Mouse (Mus musculus): ENCODE measurements around the gene Vpreb1.
"Not testable (repeated sequence)": the region's sequence is repeated elsewhere in the genome, so short reads cannot be mapped to it uniquely, and the experiment has no call there.

Vpreb1 gene

DNA sequence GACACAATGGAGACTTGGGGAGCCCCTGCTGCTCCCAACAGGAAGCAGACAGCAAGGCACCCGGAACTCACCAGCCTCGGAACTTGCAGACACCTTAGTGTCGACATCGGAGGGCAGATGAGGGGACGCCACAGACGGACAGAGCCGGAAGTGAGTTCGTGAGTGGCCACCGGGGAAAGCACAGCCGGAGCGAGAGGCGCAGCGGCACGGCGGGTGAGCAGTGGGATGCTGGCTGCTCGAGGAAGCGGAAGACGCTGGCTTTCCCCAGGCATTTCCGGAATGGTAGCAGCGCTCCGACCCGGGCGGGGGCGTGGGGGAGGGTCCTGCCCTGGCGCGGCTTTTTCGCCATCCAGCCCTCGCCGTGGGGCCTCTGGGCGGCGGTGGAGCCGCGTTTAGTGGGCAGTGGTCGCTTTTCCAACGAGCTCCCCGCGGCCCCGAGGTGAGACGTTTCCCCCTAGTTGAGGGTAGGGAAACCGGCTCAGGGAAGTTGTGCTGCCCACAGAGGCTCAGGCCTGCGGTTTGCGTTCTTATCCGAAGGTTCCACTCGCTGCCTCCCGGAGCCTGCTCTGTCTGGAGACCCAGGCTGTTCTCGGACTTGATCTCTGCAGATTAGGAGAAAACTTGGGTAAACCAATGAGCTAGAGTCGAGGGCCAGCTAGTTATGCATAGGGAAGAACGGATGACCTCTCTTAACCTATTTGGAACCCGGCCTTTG is at the start of gene Vpreb1, which contains the start of gene Top3b:
Vpreb1 (minus strand) TSS at position 227 of the 715 bp plus-strand sequence.
Top3b (plus strand) TSS at position 120 of the 715 bp plus-strand sequence.
- peak; percentile 97 for DNase-seq (ENCODE audit: low read depth)

DNA sequence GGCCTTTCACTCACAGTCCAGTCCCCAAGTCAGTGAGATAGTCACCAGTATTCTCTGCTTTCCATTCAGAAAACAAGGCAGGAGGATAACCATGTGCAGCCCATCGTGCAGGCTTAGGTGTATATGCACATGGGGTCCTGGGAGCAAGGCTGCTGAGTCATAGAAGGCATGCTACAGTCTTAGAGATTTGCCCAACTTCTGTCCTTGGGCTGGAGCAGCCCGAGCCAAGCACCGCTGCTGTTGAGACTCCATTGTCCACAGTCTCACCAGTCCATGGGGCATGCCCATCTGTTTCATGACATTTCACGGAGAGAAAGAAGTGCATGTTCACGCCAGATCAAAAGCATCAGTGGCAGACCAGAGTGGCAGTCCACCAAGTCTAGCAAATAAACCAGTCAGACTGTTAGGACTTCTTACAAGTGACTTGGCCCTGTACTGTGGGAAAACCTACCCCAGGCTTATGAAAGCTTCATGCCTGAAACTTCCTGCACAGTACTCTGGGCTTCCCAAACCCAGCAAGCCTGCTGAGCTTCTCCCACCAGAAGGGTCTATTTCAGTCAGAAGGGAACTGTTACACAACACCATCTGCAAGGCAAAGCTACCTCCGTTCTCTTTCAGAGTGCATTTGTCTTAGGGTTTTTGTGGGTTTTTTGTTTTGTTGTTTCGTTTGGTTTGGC is 47.9 kb upstream of the Vpreb1 start:
- DNase-seq (ENCODE audit: low read depth), result no peak

DNA sequence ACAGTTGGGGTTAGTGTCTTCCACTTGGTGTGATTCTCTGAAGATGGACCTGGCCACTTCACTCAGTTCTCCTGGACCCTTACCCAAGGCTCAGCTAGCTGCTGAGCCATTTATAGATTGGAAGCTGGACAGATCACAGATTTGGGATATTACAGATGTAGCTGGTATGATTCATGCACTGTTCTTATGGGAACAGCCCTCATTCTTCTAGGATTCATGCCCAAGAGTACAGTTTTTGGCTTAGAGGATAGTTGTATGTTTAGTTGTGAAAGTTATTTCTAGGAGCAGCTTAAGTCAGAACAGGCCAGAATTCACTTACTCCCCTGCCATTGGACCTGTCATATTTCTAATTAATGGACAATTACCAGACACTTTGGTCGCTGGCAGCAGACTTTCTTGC is 42.8 kb upstream of the Vpreb1 start:
- DNase-seq (ENCODE audit: low read depth), result peak; percentile 66

DNA sequence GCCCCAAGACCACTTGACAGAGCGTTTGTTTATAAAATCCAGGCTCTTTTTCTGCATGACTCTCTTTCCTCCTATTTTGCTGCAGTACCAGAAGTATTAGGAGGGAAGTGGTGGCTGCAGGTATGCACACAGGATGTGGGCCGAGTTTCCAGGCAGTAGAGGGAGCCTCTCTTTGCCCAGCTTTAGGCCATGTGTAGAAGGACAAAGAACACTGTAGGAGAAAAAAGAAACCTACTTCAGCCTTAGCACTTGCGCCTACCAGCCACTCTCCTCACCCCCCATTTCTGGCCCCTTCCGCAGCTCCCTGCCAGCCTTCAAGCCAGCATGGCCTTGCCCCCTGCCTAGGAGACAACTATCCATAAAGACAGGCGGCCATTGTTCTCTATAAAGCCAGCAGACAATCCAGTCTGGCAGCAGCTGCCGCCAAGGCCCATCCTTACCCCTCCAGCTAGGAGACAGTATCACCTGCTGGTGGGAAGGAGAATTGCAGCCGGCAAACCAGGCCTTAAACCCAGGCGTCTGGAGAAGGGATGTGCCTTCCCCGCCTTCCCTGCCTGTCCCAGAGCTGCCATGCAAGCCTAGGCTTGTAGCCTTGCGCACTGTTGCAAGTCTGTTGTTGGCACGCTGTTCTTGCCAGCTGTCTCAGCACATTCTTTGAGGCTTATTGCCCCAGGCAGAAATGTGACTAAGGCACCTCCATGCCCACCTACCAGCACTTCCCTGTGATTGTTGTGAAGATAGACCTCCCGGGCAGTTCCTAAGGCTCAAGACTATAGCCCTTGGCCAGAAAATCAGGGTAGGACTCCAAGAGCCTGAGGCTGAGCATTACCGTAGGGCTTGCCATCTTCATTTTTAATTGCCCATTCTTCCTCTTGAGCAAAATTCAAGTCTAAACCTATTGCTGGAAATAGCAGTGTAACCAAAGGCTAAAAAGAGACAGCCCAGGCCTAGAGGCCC is 41.3 kb upstream of the Vpreb1 start:
- peak; percentile 83 for DNase-seq (ENCODE audit: low read depth)

DNA sequence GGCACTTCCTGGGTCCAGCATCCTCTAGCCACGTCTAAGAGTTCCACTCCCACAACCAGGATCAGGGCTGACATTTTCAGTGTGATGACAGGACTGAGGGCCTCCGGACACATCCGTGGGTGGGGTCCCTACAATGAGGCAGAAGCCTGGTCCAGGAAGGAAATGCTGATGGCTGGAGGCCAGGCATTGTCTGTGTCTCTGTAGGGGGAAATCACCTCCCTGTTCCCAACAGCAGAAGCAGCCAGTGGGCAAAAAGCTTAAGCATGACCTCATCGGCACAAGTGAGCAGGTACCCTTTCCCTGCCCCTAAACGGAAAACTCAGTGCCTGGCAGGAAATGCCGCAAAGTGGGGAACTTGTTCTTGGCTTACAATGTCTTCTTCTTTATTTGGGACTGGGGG is 37.2 kb upstream of the Vpreb1 start:
- no peak for DNase-seq (ENCODE audit: low read depth)

DNA sequence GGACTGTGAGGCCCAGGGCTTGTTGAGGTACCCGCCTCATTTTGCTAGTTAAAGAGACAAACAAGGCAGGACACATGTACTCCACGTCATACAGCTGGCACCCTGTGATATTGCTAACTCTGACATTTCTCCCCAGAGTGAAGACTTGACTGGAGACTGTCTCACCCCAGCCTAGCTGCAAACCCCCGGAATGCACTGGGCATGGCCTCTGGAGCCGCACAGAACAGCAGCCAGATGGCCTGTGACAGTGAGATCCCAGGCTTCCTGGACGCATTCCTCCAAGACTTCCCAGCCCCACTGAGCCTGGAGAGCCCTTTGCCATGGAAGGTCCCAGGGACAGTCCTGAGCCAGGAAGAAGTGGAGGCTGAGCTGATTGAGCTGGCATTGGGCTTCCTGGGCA is 32.5 kb upstream of the Vpreb1 start:
- no peak for DNase-seq (ENCODE audit: low read depth)

DNA sequence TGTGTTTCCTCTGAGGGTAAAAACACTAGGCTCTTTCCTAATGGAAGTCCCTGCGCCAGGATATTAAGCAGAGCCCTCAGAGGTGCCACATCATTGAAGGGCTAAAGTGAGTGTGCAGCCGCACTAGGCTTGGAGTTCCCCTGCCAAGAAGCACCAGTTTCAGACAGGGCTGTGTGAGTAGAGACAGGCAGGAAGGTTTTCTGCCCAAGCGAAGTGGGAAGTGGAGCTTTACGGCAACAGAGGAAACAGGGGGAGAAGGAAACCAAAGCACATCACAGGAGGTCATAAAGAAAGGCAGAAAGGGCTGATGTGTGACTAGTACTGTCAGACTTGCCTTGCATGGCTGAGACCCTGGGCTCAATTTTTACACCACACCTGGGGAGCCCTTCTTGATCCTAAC is 31.7 kb upstream of the Vpreb1 start:
- no peak for DNase-seq (ENCODE audit: low read depth)

DNA sequence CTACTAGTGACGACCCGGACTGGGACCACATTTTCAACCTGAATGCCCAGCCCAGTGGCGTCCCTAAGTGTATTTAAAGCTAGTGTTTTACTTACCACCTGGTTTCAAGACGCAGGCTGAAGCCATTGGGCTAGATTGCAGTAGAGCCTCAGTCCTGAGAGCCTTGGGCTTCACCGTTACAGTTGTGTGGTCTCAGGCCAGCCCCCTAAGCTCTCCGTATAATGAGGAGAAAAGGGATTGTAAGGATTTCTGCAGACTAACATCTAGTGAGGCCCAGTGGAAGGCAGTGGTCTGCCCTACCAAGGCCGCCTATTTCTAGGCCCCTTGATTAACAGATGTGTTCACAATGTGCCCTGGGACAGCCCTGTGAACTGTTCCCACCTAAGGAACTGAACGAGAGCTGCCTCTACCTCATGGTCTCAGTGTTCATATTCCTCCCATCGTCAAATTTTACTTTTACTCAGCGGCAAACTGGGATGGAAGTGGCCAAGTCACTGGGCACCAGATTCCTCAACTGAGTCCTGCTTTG is 26.5 kb upstream of the Vpreb1 start:
- no peak for DNase-seq (ENCODE audit: low read depth)

DNA sequence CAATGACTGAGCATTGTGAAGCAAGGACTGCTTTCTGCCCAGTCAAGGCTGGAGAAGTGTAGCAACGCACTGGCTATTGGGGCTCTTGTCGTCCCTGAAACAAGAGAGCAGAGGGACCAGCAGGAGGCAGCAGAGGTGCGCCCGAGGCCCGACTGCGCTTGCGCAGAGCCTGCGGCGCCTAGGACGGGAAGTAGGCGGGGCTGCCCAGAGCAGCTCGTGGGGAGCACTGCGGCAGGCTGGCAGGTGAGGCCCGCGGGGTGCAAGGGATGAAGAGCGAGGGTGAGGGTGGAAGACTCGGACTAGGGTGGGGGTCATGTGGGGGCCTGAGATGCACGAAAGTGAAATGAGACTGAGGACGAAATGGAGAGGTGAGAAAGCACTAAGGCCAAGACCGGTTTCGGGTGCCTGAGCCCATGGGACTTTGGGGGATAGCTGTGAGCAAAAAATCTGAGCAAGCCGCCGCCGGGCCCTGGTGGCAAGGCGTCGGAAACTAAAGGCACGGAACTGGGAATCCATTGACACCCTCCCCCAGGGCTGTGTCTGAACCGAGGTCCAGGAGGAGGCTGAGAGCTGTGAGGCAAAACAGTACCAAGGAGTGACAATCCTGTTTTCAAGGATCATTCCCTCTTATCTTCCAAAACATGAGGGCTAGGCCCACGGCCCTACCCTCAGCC is 25.9 kb upstream of the Vpreb1 start, which contains the start of gene Ppm1f:
Ppm1f (plus strand) TSS at position 88 of the 674 bp plus-strand sequence.
- DNase-seq (ENCODE audit: low read depth), result peak; percentile 98

DNA sequence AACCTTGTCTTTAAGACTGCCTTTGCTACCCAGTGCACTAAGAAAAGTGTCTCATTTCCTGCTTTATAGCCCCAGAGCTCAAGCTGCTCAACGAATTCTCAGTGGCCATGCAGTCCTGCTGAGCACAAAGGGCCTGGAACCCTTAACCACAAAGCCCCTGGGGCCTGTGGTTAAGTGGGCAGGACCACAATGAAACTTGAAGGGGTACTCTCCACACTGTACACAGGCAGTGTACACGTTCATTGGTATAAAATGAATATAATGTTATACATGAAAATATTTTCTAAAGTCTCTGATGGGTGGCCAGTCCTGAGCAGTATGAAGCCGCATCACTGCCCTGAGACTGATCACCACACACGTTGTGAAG is 25.4 kb upstream of the Vpreb1 start:
- no peak for DNase-seq (ENCODE audit: low read depth)

DNA sequence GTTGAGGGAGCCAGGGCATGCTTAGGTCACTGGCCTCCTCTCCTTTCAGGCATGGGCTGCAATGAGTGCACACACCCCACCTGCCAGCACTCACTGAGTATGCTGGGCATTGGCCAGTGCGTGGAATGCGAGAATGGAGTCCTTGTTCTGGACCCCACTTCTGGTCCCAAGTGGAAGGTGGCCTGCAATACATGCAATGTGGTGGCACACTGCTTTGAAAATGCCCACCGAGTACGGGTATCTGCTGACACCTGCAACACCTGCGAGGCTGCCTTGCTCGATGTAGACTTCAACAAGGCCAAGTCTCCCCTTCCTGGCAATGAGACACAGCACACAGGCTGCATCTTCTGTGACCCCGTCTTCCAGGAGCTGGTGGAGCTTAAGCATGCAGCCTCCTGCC is 21.7 kb upstream of the Vpreb1 start:
- no peak for DNase-seq (ENCODE audit: low read depth)

DNA sequence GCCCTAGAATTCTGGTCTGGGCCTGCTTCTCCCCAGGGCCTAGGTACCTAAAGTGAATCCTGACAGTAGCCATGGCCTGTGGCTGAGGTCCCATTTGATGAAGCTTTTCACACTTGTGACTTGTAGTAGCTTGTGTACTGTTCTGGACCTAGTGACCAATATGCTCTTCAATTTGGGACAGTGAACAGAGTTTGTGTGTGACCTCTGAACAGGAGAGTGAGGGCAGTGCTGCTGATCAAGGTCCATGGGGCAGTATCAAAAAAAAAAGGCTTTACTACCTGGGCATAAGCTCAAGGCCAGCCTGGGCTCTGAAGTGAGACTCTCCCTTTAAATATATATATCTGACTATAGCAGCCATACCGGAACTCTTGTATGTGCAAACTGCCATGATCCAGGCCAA is 17.7 kb upstream of the Vpreb1 start:
- DNase-seq (ENCODE audit: low read depth), result no peak

DNA sequence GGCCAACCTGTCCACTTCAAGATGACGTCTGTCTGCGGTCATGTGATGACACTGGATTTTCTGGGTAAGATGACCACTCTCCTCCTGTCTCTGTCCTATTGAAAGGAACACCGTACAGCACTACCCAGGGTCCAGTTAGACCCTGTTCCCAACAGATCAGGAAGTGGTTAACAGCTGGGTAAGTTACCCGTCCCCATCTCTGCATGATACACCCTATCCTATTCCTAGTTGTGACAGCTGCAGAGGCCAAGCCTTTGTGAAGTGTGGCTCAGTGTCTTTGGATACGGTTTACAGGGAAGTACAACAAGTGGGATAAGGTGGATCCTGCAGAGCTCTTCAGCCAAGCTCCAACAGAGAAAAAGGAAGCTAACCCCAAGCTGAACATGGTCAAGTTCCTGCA is 8.4 kb upstream of the Vpreb1 start:
- no peak for DNase-seq (ENCODE audit: low read depth)

DNA sequence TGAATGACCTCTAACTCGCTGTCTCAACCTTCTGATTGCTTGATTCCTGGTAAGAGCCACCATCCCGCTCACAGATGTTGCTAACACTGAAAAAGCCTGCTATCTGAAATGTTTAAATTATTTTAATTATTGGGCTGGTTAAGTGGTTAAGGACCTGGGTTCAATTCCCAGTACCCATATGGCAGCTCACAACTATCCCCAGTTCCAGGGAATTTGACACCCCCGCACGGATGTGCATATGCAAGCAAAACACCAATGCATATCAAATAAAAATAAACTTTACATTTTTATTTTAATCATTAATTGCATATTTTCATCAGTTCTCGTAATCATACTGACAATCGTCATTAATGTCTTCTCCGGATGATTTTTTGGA is 414 bp downstream of the Vpreb1 start:
- DNase-seq (ENCODE audit: low read depth), result no peak

DNA sequence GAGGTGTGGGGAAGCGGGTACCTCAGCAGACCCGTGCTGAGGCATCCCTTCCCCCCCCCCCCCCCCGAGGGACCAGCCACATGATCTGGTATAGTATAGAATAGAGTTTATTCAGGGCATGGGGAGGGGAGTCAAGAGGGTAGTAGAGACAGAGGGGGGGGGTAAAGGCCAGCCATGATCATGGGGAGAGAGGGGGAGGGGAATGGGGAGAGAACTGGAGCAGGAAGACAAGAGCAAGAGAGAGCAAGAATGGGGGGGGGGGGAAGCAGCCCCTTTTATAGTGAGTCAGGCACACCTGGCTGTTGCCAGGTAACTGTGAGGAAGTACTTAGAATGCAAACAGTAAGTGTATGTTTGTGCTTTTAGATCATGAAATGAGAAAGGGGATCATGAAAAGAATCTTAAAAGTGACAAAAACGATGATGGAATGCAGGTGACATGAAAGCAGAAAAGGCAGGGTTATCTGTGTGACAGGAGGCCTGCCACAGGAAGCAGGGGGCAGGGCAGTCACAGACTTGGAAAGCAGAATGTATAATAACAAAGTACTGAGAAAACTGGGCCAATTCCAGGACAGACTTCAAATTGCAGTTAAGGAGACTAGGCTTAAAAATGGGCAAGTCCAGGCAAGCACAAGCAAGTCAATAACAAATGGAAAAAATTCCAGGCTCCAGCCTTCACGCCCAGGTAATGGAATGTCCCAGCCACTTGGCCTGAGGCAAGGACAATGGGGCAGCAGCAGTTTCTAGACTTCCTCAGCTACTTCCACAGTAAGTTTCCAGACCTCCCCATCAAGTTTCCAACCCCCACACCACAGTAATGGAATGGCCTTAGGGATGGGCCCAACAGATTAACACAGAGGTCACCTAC is 4.7 kb downstream of the Vpreb1 start:
- DNase-seq (ENCODE audit: low read depth), result peak; percentile 11

DNA sequence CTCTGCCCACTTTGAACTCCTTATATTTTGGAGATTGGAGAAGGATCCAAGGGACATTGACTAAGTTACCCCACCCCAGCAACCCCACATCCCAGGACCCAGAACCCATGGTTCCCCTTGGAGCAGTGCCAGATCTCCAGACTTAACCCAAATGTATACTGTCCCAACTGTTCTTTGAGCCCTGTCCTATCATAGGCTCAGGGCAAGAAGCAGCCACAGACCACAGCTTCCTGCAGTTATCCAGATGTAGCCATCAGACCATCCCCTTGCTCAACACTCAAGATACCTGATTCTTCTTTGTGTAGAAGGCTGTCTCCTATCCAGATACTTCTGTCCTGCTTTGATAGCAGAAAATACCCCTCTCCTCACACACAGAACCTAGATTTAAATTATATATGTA is 5.4 kb downstream of the Vpreb1 start:
- DNase-seq (ENCODE audit: low read depth), result no peak

DNA sequence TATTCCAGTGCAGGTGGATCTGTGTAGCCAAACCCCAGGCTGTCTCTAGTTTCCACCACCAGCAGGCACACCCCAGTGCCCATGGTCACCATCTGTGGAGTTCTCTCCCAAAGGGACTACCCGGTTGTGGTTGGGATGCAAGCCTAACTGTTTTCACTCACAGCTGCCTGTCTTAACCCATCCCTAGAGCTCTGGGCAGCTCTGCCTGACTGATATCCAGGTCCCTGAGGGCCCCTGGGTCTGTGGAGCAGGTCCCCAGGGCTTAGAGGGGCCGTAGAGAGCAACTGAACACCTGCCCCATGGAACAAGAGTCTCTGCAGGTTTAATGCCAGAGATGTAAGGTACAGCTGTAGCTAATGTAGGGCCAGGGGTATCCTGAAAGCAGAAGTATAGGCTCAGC is 6.7 kb downstream of the Vpreb1 start, which contains the start of gene Igll1:
Igll1 (minus strand) TSS at position 8 of the 400 bp plus-strand sequence.
- no peak for DNase-seq (ENCODE audit: low read depth)

DNA sequence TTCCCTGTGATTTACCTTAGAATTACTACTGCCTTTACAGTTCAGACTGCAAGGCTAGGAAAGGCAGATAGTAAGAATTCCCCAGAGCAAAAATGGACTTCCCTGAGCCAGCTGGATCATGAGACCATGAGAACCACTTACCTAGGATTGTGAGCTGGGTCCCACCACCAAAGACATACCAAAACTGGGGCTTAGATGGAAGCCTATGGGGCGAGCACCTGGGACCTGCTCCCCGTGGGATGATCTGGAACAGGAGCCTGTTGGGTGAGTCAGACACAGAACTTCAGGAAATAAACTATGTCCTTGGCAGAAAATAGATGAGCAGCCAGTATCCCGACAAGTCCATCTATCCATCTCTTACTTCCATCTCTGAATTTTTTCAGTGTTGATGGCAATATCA is 8.4 kb downstream of the Vpreb1 start:
- DNase-seq (ENCODE audit: low read depth), result no peak

DNA sequence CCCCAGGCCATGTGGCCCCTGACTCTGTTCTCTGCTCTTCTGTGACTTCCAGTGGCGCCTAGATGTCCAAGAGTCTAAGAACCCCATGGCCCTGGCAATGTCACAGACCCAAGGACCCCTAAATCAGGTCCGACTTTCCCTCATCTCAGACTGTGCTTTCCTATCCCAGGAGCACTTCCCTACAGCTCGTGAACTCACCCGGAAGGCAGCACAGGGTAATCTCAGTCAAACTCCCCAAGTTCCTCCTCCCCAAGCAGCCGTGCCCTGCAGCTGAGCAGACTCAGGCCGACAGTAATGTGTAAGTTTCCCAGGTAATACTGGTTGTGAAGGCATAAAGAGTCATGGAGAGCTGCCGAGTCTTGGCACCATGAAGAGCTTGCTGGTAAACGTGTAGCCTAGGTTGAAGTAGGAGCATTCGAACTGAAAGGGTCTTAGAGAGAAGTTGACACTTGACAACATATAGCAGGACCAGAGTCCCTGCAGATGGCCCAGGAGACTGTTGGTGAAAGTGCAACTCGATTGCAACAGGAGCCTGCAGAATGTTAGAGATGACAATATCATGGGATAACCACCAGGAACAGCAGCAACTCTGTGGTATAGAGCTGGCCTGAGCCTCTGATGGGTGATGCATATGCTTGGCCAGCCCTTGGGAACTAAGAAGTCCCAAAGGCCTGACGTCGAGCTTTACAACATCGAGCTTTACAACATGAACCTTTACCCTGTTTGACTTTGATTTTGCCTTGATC is 13.7 kb downstream of the Vpreb1 start:
- DNase-seq (ENCODE audit: low read depth), result no peak

DNA sequence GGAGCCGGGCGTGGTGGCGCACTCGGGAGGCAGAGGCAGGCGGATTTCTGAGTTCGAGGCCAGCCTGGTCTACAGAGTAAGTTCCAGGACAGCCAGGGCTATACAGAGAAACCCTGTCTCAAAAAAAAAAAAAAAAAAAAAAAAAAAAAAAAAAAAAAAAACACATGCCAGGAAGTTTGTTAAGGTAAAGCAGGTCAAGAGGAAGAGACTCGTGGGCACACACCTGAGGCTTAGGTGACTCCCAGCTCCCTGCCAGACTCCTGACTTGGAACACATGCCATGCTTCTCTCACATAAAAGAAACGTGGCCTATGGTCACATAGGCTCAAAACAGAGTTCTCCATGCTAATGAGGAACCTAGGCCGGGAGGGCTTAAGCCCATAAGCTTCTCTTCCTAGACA is 14.6 kb downstream of the Vpreb1 start:
- DNase-seq (ENCODE audit: low read depth), result not testable (repeated sequence)
